Mouse (Mus musculus): ENCODE results near the gene Keg1.

Gene Keg1

DNA sequence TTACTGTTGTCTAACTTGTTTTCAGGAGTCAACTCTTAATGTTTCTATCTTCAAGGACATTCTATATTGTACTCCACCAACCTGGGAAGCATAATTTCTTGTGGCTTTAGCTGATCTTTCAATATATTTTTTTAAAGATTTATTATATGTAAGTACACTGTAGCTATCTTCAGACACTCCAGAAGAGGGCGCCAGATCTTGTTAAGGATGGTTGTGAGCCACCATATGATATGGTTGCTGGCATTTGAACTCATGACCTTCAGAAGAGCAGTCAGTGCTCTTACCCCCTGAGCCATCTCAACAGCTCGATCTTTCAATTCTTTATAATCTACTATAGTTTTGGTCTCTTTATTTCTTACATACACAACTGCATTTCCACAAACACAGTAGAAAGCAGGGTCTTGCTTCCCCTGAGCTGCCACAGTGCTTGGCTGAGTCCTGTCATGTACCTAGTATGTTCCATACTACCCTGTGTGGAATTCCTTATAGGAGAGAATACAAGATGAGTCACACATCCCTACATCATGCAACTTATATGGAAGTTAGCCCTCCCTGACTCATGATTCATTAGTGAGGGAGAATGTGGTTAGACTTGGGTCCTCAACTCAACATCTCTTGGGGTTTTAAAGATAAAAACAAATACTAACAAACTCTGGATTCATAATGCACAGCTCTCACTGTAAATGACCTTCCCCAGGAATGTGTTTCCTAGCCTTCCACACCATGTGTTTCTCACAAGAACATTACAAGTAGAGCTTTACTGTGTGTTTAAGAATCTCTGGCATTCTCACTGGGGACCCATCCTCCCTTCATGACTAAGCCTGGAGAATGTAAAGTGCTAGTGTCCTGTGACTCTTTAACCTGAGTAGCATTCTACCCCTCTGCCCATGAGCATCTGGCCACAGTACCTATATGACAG is 66.9 kb downstream of the Keg1 start:
- in situ Hi-C loops (cut with MboI, MseI): loop anchor here (5.0 kb wide), 1 partner anchor 60 kb away; no protein-coding TSS in a partner anchor

DNA sequence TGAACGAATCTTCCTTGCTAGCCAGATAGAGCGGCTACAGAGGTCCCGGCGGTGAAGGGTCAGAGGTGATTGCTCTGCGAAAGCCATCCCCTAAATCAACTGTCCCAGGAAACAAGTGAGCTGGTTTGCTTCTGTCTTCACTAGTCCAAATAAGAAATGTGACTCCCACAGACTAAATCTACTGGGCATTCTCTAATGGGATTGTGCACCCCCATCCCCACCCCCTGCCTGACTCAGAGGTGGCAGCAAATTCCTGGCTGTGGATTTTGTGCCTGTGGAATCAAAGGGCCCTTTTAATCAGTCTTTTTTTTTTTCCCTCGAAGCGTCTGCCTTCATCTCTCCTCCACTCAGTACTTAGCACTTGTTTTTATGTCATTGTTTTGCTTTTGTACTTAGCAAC is 69.7 kb downstream of the Keg1 start, which contains the start of gene Cntf:
Gene Cntf, minus strand, starts transcription at position 325 of the 400 bp plus-strand sequence.
- in situ Hi-C loops (cut with MboI, MseI): no loop called here
